Mouse (Mus musculus) ES-E14 (cell line): ENCODE measurements at regions not wholly inside any gene's neighbourhood (a gene's known extent, or its start where the extent isn't known, plus 50 kb on each side); places are given as distances from the start of the nearest gene placed in this dataset.

ENCODE experiments used
- DNase-seq: peaks from one replicate; pipeline ENCODE4 v3.0.0-alpha.2; 2013; ENCODE audit warnings: low read depth, low spot score
- H3K27ac ChIP-seq: 2 replicates; pipeline ENCODE4 v1.5.1; 2012; ENCODE audit warnings: low read depth, mild to moderate bottlenecking, low read length, moderate library complexity, mixed read lengths; ENCODE audit not compliant: poor library complexity, insufficient read depth, severe bottlenecking
- H3K36me3 ChIP-seq: 2 replicates; pipeline ENCODE4 v1.6.1; 2012; ENCODE audit warnings: mild to moderate bottlenecking, low read length, moderate library complexity, mixed read lengths; ENCODE audit not compliant: control insufficient read depth, poor library complexity, insufficient read depth, severe bottlenecking
- H3K4me1 ChIP-seq, 2 experiments: fragments of 150-350 bp in 1 of 2; sonication (generic) in 1 of 2; 2 replicates each; pipeline ENCODE4 v1.6.1; 2012; ENCODE audit warnings: low read length in 2 of 2, mild to moderate bottlenecking in 1 of 2, mixed read lengths in 1 of 2; ENCODE audit not compliant: control insufficient read depth in 2 of 2, insufficient read depth in 2 of 2, poor library complexity in 1 of 2
- H3K4me3 ChIP-seq, 2 experiments: fragments of 150-350 bp in 1 of 2; sonication (generic) in 1 of 2; 2 replicates each; pipeline ENCODE4 v1.5.1; 2012; ENCODE audit warnings: low read length in 2 of 2, low read depth in 1 of 2, mild to moderate bottlenecking in 1 of 2, mixed read lengths in 1 of 2; ENCODE audit not compliant: insufficient read depth in 1 of 2, poor library complexity in 1 of 2, severe bottlenecking in 1 of 2
- H3K9ac ChIP-seq: 2 replicates; pipeline ENCODE4 v1.6.1; 2012; ENCODE audit warnings: low read depth, mild to moderate bottlenecking, low read length, mixed read lengths; ENCODE audit not compliant: poor library complexity, insufficient read depth, severe bottlenecking
- H3K9me3 ChIP-seq: fragments of 150-350 bp; sonication (generic); 2 replicates; pipeline ENCODE4 v1.6.1; 2012; ENCODE audit warnings: low read depth, mild to moderate bottlenecking, low read length; ENCODE audit not compliant: control insufficient read depth, insufficient read depth
- CHD2 ChIP-seq: IDR thresholded peaks from 2 replicates; pipeline ENCODE4 v1.6.1; 2014; ENCODE audit warnings: mild to moderate bottlenecking, low read depth, low read length, inconsistent platforms
- HCFC1 ChIP-seq: IDR thresholded peaks from 2 replicates; pipeline ENCODE4 v1.6.1; 2012; ENCODE audit warnings: low read length, inconsistent platforms, borderline replicate concordance; ENCODE audit not compliant: insufficient read depth
- MAFK ChIP-seq: IDR thresholded peaks from 2 replicates; pipeline ENCODE4 v1.6.1; 2014; ENCODE audit warnings: mild to moderate bottlenecking, low read depth, low read length, inconsistent platforms; ENCODE audit not compliant: insufficient read depth
- ZC3H11A ChIP-seq: IDR thresholded peaks from 2 replicates; pipeline ENCODE4 v1.6.1; 2012; ENCODE audit warnings: low read depth, mild to moderate bottlenecking, inconsistent platforms, low read length, borderline replicate concordance
- ZNF384 ChIP-seq: IDR thresholded peaks from 2 replicates; pipeline ENCODE4 v1.6.1; 2012; ENCODE audit warnings: low read depth, low read length, inconsistent platforms
- in situ Hi-C, 2 experiments: fragments of 600-800 bp; cut with MboI; formaldehyde crosslinking; loops; one replicate each; pipeline ENCODE4 v1.15.1; 2025; ENCODE audit warnings: low sequenced_read_pairs in 2 of 2, inconsistent platforms in 1 of 2; ENCODE audit not compliant: unreplicated experiment in 2 of 2

DNA sequence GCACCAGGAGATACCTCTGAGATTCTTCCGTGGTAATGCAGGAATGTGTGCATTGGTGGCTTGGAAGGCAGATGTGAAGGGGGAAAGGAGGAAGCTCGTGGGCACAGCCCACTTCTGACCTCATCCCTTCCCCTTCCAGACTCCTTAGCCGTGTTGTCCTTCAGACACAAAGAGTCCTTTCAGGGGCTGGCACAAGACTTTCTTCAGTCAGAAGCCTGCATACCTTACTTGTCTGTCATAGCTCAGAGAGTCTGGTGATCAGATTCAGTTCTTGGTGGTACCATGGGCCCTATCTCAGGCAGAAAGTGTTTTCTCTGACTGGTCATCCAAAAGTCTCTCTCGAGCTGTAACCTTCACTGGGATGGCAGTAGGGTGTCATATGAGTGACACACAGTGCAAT, 84.8 kb upstream of the Sox2 start:
- TF ChIP-seq ZNF384: no peak
- Histone ChIP-seq H3K9me3 (no peaks in the 10 kb centered on the region), H3K9ac (no peak overlapping the region), H3K27ac (no peak overlapping the region), H3K4me1 (no peaks in the 10 kb centered on the region), H3K36me3 (no peaks in the 10 kb centered on the region), H3K4me3 (no peak overlapping the region)
- in situ Hi-C loops: no loop called here
- DNase-seq: no peak

DNA sequence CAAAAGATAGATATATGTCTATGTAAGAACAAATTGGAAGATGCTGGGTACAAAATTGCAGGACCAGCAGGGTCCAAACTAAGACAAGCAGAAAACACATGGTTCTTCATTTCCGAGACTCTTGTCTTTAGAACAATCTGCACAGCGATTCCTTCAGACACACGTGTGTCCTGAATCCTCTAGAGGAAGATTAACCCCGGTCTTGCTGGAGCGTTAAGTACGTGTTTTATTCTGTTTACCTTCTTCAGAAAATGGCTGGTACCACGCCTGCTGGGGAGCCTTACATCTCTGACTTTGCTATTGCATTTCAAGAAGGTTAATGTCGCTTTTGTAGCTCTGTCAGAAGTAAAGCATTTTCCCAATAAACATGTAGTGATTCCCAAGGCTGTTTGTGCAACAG, 87.3 kb upstream of the Sox2 start:
- no peaks in the 10 kb centered on the region for H3K36me3 ChIP-seq
- H3K27ac ChIP-seq: no peak overlapping the region
- no peaks in the 10 kb centered on the region for H3K4me1 ChIP-seq
- H3K9me3 ChIP-seq: no peaks in the 10 kb centered on the region
- H3K9ac ChIP-seq: no peak overlapping the region
- in situ Hi-C loops: no loop called here
- no peak for DNase-seq
- TF ChIP-seq HCFC1 (no peak), CHD2 (no peak), MAFK (no peak), ZC3H11A (no peak), ZNF384 (no peak)
- H3K4me3 ChIP-seq: no peak overlapping the region

DNA sequence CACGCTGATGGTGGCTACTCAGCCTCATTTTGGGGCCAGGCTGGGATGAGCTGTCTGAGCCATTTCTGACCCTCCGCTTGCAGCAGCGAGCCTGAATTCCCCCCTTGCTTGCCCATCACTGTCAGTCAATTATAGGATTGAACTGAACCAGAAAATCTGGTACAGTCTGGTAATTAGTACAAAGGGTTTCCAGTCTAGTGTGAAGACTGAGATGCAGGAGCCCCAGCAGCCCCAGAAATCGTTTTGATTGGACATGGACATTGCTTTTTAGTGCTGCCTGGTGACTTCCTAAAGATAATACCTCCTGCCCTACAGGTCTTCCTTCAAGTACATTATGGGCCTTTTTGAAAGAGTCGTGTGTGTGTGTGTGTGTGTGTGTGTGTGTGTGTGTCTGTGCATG, 88.5 kb upstream of the Sox2 start:
- in situ Hi-C loops: no loop called here
- no peak overlapping the region for H3K27ac ChIP-seq
- H3K36me3 ChIP-seq: no peaks in the 10 kb centered on the region
- no peaks in the 10 kb centered on the region for H3K9me3 ChIP-seq
- DNase-seq: no peak
- TF ChIP-seq ZNF384 (no peak), HCFC1 (no peak), MAFK (no peak), ZC3H11A (no peak)
- H3K4me3 ChIP-seq: no peak overlapping the region
- H3K9ac ChIP-seq: no peak overlapping the region
- H3K4me1 ChIP-seq: no peaks in the 10 kb centered on the region

DNA sequence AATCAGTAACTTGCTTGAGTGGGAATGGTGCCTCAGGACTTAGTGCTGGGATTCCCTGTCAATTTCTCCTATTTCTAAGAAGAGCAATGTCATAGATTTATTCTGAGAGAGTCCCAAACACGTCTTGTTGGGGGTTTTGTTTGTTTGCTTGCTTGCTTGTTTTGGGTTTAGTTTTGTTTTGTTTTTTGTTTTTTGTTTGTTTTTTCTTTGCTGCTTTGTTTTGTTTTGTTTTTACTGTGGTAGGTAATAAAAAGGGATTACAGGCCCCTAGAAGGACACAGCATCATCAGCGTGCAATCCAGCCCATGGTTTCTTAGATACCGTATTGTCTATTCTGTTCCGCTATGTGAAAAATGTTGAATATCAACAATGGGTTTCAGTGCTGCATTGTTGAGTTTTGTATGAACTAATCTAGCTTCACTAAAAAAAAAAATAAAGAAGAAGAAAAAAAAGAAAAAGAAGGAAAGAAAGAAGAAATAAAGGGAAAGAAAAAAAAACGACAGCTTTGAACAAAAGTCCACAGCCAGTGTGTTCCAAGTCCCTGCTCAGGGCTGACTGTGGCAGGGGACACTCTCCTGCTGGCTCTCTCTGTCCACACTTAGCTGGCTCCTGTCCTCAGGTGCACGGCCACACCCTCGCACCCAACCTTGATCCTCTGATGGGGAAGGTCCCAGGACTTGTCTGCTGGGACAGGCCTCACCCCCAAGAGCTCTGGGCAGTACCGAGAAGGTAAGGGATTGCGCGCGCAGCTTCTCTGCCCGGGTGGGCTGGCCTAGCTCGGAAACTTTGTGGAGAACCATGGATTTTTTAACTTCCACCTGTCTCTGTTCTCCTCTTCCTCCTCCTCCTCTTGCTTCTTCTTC, 90.1 kb upstream of the Sox2 start:
- no peak for DNase-seq
- Histone ChIP-seq H3K9me3 (no peaks in the 10 kb centered on the region), H3K27ac (no peak overlapping the region), H3K4me3 (no peak overlapping the region), H3K36me3 (no peaks in the 10 kb centered on the region), H3K9ac (no peak overlapping the region), H3K4me1 (0 out of 4 replicates have a peak, but pooled peaks cover 0 to 2% of the 10 kb centered on the region in 2 experiments)
- TF ChIP-seq ZC3H11A: no peak
- no peak for TF ChIP-seq MAFK
- no peak for TF ChIP-seq HCFC1
- no peak for TF ChIP-seq ZNF384
- TF ChIP-seq CHD2: no peak
- in situ Hi-C loops: no loop called here
